Mouse (Mus musculus): Measurements from ENCODE around the gene Nlrc5. TPM values are rescaled to one million over a fixed set of nuclear protein-coding genes. Genes with fewer than 3 reads are reported as not detected.

Nlrc5 gene
- total RNA-seq, 2 experiments from 2014 or later, result 3.9 to 10.1 TPM

GRCm38 (mm10) chr8:94549998-94550397, 115.8 kb downstream of the Nlrc5 start:
- no peak for ATAC-seq (replicated peaks; ENCODE audit: low FRiP score, poor library complexity, severe bottlenecking)

- ATAC-seq (replicated peaks; ENCODE audit: low FRiP score, poor library complexity, severe bottlenecking), result no peak
These were observed 117.6 kb downstream of the Nlrc5 start for GRCm38 (mm10) chr8:94551471-94552422.

GRCm38 (mm10) chr8:94552696-94553095, 118.5 kb downstream of the Nlrc5 start:
- ATAC-seq (replicated peaks; ENCODE audit: low FRiP score, poor library complexity, severe bottlenecking), result no peak

GRCm38 (mm10) chr8:94557281-94557680, 123.1 kb downstream of the Nlrc5 start:
- no peak for ATAC-seq (replicated peaks; ENCODE audit: low FRiP score, poor library complexity, severe bottlenecking)

GRCm38 (mm10) chr8:94561256-94561655, 127.1 kb downstream of the Nlrc5 start:
- ATAC-seq (replicated peaks; ENCODE audit: low FRiP score, poor library complexity, severe bottlenecking), result no peak

GRCm38 (mm10) chr8:94564421-94564820, 130.3 kb downstream of the Nlrc5 start:
- ATAC-seq (replicated peaks; ENCODE audit: low FRiP score, poor library complexity, severe bottlenecking), result no peak

GRCm38 (mm10) chr8:94566033-94566432, 131.9 kb downstream of the Nlrc5 start:
- no peak for ATAC-seq (replicated peaks; ENCODE audit: low FRiP score, poor library complexity, severe bottlenecking)

- no peak for ATAC-seq (replicated peaks; ENCODE audit: low FRiP score, poor library complexity, severe bottlenecking)
These were observed 132.4 kb downstream of the Nlrc5 start for GRCm38 (mm10) chr8:94566446-94567158.

GRCm38 (mm10) chr8:94567159-94567849, 133.1 kb downstream of the Nlrc5 start:
- ATAC-seq (replicated peaks; ENCODE audit: low FRiP score, poor library complexity, severe bottlenecking), result no peak

- ATAC-seq (replicated peaks; ENCODE audit: low FRiP score, poor library complexity, severe bottlenecking), result no peak
These were observed 133.9 kb downstream of the Nlrc5 start for GRCm38 (mm10) chr8:94568098-94568497.

GRCm38 (mm10) chr8:94569419-94569818, 135.3 kb downstream of the Nlrc5 start:
- ATAC-seq (replicated peaks; ENCODE audit: low FRiP score, poor library complexity, severe bottlenecking), result no peak

- no peak for ATAC-seq (replicated peaks; ENCODE audit: low FRiP score, poor library complexity, severe bottlenecking)
These were observed 137.7 kb downstream of the Nlrc5 start for GRCm38 (mm10) chr8:94571896-94572295.

DNA sequence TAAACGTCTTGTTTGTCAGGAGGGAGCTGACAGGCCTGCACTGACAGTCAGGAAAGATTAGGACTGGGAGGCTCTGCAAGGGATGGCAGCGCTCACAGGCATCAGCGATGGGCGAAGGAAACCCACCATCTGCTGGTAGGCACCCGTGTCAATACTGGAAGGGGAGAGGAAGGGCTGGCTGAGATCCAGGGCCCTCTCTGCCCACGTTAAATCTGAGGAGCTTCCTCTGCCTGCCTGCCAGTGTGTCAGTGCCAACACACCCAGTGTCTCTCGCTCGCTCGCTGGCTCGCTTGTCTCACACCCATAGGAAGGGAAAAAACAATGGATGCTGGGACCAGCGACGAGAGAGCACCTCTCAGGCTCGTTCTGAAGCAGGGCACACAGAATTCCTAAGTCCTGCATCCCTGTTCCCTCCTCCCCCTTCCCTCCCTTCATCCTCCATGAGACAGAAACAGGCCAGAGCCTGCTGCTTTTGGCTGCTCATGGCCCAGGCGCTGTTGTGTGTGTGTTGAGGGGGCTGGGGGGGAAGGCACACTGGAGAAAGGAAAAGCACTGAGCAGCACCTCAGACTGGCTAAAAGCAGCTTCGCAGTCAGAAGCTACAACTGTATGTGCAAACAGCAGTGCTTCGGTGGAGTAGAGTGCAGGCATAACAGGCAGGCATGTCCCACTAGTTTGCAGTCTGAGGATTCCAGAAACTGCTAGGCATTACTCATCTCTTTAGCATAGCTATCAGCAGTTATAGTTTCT, 140.2 kb downstream of the Nlrc5 start:
- ATAC-seq (replicated peaks; ENCODE audit: low FRiP score, poor library complexity, severe bottlenecking), result no peak

DNA sequence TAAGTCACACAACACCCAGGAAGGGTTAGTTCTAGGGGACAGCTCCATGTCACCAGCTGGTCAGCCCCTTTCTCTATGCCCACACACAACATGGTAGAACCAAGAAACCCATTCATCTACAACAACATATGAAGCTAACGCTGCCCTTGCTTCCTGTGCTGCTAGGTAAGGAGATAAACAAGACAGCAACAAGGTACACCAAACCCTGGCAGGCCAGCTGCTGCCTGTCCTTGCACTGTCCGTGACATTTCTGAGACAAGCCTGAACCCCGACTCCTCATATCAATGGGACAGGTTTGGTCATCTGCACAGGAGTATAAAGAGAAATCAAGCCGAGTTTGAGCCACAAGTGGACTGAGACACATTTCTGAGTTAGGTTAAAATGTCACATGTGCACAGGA, 141.0 kb downstream of the Nlrc5 start:
- ATAC-seq (replicated peaks; ENCODE audit: low FRiP score, poor library complexity, severe bottlenecking), result no peak

Other genes with a start within 250 kb of the Nlrc5 start
- gene Nup93, start 219.8 kb upstream of the Nlrc5 start, total RNA-seq (2015; ENCODE audit: low replicate concordance), result 21.8 and 22.7 TPM in 2 replicates
- 10.3 and 20.4 TPM in 2 replicates for gene Nup93, start 219.8 kb upstream of the Nlrc5 start, total RNA-seq (2017; ENCODE audit: low replicate concordance)
- gene Slc12a3, start 105.2 kb upstream of the Nlrc5 start, total RNA-seq (2015; ENCODE audit: low replicate concordance), result 0.84 and 4.0 TPM in 2 replicates
- 0.90 TPM in 1 of 2 replicates, not detected in the other for gene Slc12a3, start 105.2 kb upstream of the Nlrc5 start, total RNA-seq (2017; ENCODE audit: low replicate concordance)
- 54.1 and 64.2 TPM in 2 replicates for gene Herpud1, start 47.9 kb upstream of the Nlrc5 start, total RNA-seq (2015; ENCODE audit: low replicate concordance)
- gene Herpud1, start 47.9 kb upstream of the Nlrc5 start, total RNA-seq (2017; ENCODE audit: low replicate concordance), result 27.3 and 59.2 TPM in 2 replicates
- gene Cpne2, start 98.6 kb downstream of the Nlrc5 start, total RNA-seq (2015; ENCODE audit: low replicate concordance), result 25.2 and 37.3 TPM in 2 replicates
- gene Cpne2, start 98.6 kb downstream of the Nlrc5 start, total RNA-seq (2017; ENCODE audit: low replicate concordance), result 14.5 and 18.7 TPM in 2 replicates
- gene Rspry1, start 167.6 kb downstream of the Nlrc5 start, total RNA-seq (2015; ENCODE audit: low replicate concordance), result 18.7 and 23.5 TPM in 2 replicates
- 29.0 and 35.3 TPM in 2 replicates for gene Rspry1, start 167.6 kb downstream of the Nlrc5 start, total RNA-seq (2017; ENCODE audit: low replicate concordance)
- 18.0 and 20.1 TPM in 2 replicates for gene Fam192a, start 167.6 kb downstream of the Nlrc5 start, total RNA-seq (2015; ENCODE audit: low replicate concordance)
- 37.7 and 66.1 TPM in 2 replicates for gene Fam192a, start 167.6 kb downstream of the Nlrc5 start, total RNA-seq (2017; ENCODE audit: low replicate concordance)
- gene Arl2bp, start 232.2 kb downstream of the Nlrc5 start, total RNA-seq (2015; ENCODE audit: low replicate concordance), result 23.8 and 27.2 TPM in 2 replicates
- 29.4 and 36.1 TPM in 2 replicates for gene Arl2bp, start 232.2 kb downstream of the Nlrc5 start, total RNA-seq (2017; ENCODE audit: low replicate concordance)

Data from erythroid progenitor cell, adult 5-6 weeks (primary cell).